Mouse (Mus musculus) ES-Bruce4 (cell line): ENCODE results near the gene Ppm1h. TPM values are rescaled to one million over a fixed set of nuclear protein-coding genes. Genes with fewer than 3 reads are reported as not detected.

Source experiments
- H3K27ac ChIP-seq: 2 replicates; pipeline ENCODE4 v1.5.1; 2012; ENCODE audit warnings: low read length, inconsistent platforms; ENCODE audit not compliant: insufficient read depth
- H3K27me3 ChIP-seq: 2 replicates; pipeline ENCODE4 v1.6.1; 2012; ENCODE audit warnings: mild to moderate bottlenecking, low read length, inconsistent platforms; ENCODE audit not compliant: control insufficient read depth, poor library complexity, insufficient read depth, severe bottlenecking
- H3K36me3 ChIP-seq: 2 replicates; pipeline ENCODE4 v1.6.1; 2012; ENCODE audit warnings: inconsistent platforms, mild to moderate bottlenecking, low read length, moderate library complexity; ENCODE audit not compliant: control insufficient read depth, poor library complexity, insufficient read depth, severe bottlenecking
- H3K4me1 ChIP-seq: one replicate; pipeline ENCODE4 v1.8.1; 2011; ENCODE audit warnings: low read length; ENCODE audit not compliant: control insufficient read depth, insufficient read depth
- H3K4me3 ChIP-seq: 2 replicates; pipeline ENCODE4 v1.5.1; 2011; ENCODE audit warnings: low read depth, mild to moderate bottlenecking, low read length
- H3K9ac ChIP-seq: 2 replicates; pipeline ENCODE4 v1.6.1; 2012; ENCODE audit warnings: low read depth, mild to moderate bottlenecking, inconsistent platforms; ENCODE audit not compliant: poor library complexity, severe bottlenecking
- H3K9me3 ChIP-seq: replicated peaks from 2 replicates; pipeline ENCODE4 v1.6.1; 2012; ENCODE audit warnings: mild to moderate bottlenecking, low read length, inconsistent platforms; ENCODE audit not compliant: control insufficient read depth, poor library complexity, insufficient read depth, severe bottlenecking
- CTCF ChIP-seq: IDR thresholded peaks from one replicate; pipeline ENCODE4 v1.8.1; 2011; ENCODE audit warnings: low read depth, low read length
- EP300 ChIP-seq: IDR thresholded peaks from 2 replicates; pipeline ENCODE4 v1.6.1; 2011; ENCODE audit warnings: low read depth, low read length; ENCODE audit not compliant: insufficient read depth
- POLR2A ChIP-seq: IDR thresholded peaks from one replicate; pipeline ENCODE4 v1.8.1; 2011; ENCODE audit warnings: low read length; ENCODE audit not compliant: insufficient read depth
- polyA plus RNA-seq: library from polyadenylated mRNA; stranded (reverse); fragments of >200 nt; gene quantifications from 2 replicates; pipeline ENCODE4 v1.2.4, GENCODE M21; 2011; ENCODE audit warnings: low read depth; ENCODE audit not compliant: missing spikeins, insufficient read depth, insufficient read length

The Ppm1h gene
- polyA plus RNA-seq, 1 experiment = 8.7 TPM

DNA sequence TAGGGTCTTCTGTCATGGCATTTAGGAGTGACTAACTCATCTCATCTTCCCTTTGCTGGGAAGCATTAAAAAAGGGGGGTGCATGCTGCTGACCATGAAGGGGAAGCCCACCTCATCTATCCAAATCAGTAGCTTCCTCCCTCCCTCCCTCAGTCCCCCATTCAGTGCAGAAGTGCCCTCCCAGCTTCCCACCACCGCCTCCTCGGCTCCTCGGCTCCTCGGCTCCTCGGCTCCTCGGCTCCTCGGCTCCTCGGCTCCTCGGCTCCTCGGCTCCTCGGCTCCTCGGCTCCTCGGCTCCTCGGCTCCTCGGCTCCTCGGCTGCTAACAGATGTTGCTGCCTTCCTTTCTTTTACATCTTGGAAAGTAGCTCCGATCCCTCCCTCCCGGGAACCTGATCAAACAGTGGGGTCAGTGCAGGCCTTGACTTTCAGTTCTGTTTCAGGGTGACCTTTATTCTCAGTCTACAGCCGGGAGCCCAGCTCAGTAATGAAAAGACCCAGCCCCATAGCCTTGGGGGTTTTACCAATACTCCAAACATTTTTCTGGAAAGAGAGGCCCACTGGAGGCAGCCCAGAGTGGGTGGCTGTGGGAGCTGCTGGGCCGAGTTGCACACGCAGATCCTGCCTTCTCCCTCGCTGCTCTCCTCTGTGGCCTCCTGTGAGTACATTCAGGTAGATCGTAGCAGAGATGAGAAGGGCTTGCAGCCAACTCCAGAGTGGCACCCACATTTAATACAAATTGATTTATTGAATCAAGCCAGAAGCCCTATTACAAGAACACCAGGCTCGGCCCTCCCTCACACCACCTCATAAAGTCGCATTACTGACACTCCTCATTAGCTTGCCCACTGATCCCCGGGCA, 207.7 kb downstream of the Ppm1h start:
- Histone ChIP-seq H3K9me3 (no peaks in the 10 kb centered on the region), H3K27me3 (no peaks in the 10 kb centered on the region), H3K27ac (no peak overlapping the region), H3K36me3 (no peaks in the 10 kb centered on the region), H3K9ac (no peak overlapping the region), H3K4me1 (no peaks in the 10 kb centered on the region), H3K4me3 (no peak overlapping the region)
- TF ChIP-seq CTCF = no peak

DNA sequence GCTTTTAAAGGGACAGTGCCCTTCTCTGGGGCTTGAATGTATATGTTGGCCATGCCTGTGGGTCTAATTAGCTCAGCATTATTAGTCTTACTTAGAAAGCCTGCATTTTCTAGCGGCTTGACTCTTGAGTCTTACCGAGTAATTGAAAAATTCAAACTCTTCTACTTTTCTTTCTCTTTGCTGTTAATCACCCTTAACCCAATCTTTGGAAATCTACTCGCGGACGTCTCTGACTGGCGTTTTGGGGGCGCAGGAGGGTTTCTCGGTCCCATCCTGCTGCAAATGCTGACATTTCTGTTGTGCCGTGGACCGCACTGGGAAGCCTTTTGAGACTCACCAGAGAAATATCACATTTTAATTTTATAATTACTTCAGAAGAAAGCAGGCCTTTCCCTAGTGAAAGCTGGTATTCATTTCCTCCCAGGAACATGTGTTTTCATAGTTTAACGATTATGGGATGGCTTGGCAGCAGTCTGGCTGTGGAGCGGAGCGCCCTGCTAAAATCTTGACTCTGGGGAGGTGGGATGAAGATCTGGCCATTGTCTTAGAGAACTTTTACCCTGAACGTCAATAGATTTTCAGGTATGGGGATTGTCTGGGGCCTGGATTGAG, 208.5 kb downstream of the Ppm1h start:
- Histone ChIP-seq H3K27me3 (no peaks in the 10 kb centered on the region), H3K27ac (no peak overlapping the region), H3K36me3 (no peaks in the 10 kb centered on the region), H3K4me1 (no peaks in the 10 kb centered on the region), H3K4me3 (no peak overlapping the region), H3K9me3 (no peaks in the 10 kb centered on the region), H3K9ac (no peak overlapping the region)
- TF ChIP-seq EP300 (no peak), CTCF (no peak), POLR2A (no peak)

DNA sequence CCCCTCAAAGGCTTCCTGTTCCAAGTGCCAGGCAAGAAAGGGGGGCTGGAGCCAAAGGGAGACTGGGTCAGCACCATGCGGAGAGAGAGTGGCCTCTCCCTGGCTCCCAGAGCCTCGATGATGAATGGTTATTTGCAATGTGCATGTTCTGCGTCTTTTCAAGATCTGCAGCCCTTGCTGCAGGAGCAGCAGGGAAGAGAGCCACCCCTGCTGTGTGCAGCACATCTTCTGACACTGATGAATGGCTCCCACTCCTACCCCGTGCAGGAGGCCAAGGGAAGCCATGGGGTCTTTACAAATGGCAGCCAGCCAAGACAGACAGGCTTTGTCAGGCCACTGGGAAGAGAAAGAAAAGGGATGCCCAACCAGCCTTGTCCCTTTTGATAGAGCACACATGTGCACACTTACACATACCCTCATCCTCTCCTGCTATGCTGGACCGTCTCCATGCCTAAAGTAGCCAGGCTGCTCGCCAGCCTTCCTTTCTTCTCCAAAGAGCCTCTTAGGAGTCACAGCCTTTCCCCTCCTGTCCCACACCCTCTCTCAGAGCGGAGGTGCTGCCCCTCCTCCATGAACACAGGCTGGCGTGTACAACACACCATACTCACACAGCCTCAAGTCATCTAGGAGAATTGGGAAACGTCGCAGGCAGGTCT, 209.1 kb downstream of the Ppm1h start:
- no peak overlapping the region for H3K27ac ChIP-seq
- H3K4me3 ChIP-seq = no peak overlapping the region
- no peaks in the 10 kb centered on the region for H3K36me3 ChIP-seq
- H3K27me3 ChIP-seq = no peaks in the 10 kb centered on the region
- no peaks in the 10 kb centered on the region for H3K9me3 ChIP-seq
- TF ChIP-seq EP300 (no peak), CTCF (no peak), POLR2A (no peak)
- no peaks in the 10 kb centered on the region for H3K4me1 ChIP-seq
- no peak overlapping the region for H3K9ac ChIP-seq

DNA sequence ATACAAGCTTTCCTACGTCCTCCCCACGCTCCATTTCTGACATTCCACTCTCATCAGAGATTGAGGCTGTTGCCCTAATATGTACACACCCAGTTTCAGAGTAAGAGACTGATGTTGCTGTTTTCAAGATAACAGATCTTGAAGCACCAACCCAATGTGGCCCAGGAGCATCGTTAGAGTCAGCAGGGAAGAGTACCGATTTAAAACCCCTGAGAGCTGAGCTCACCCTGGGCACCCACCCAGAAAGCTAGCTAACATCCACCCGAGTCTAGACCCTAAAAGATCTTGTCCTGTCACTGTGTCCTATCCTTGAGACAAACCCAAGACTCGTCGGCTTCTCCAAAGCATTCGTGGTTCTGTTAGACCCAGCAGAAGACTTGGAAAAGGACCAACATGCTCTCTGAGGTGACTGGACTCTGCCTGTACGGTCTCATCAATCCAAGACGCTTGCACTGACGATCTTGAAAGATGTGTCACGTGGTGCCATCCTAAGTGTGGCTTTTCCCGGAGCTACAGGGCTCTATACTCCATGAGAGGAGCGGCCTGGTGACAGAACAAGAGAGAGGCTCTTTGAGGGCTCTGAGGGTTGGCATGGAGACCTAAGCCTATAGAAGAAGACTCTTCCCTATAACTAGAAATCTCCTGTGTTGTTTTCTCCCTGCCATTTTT, 212.3 kb downstream of the Ppm1h start:
- no peaks in the 10 kb centered on the region for H3K27me3 ChIP-seq
- TF ChIP-seq CTCF (no peak), POLR2A (no peak), EP300 (no peak)
- no peaks in the 10 kb centered on the region for H3K9me3 ChIP-seq
- no peak overlapping the region for H3K4me3 ChIP-seq
- no peak overlapping the region for H3K9ac ChIP-seq
- H3K36me3 ChIP-seq = no peaks in the 10 kb centered on the region
- no peaks in the 10 kb centered on the region for H3K4me1 ChIP-seq
- H3K27ac ChIP-seq = no peak overlapping the region

DNA sequence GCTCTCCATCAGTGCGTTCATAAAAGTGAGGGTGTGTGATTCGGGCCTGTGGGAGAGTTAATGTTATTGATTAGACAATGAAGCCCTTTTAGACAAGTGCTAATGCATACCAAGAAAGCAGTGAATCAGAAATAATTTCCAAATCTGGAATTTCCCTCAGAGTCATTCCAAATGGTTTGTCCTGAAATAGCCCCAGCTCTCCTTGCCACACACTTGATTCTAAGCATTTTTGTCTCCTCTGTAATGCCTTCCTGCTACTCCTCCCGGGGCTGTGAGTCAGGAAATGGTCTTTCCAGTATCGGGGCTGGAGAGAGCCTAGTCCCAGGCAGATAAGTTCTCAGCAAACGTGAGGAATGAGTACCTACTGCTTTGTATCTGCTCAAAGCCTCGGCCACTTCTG, 212.9 kb downstream of the Ppm1h start:
- TF ChIP-seq CTCF = no peak
- no peak for TF ChIP-seq POLR2A
- no peak for TF ChIP-seq EP300
- Histone ChIP-seq H3K9ac (no peak overlapping the region), H3K4me3 (no peak overlapping the region), H3K27me3 (no peaks in the 10 kb centered on the region), H3K4me1 (no peaks in the 10 kb centered on the region), H3K36me3 (no peaks in the 10 kb centered on the region), H3K9me3 (no peaks in the 10 kb centered on the region), H3K27ac (no peak overlapping the region)

DNA sequence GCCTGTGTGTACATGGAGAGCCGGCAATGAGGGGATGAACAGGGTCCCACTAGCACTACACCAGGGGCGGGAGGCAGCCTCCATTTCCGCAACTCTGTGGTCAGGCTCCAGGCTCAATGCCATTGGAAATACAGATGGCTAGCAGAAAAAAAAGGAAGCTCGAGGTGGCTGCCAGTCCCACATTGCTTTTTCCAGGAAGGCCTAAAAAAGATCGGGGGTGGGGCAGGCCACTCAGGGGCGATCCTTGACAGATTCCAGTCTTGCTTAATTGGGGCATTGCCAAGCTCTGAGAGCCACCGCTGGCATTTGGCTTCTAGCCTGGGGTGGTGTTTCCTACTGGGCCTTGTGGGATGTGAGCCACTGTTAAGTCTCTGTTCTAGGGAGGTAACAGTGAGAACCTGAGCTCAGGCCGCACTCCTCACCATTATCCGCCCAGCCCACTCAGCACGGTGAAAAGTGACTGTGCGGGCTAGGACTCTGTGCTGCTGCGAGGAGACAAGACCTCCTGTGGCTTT, 216.1 kb downstream of the Ppm1h start:
- Histone ChIP-seq H3K9me3 (no peaks in the 10 kb centered on the region), H3K36me3 (no peaks in the 10 kb centered on the region), H3K4me1 (no peaks in the 10 kb centered on the region), H3K4me3 (peak overlapping the region; percentile 17; the same call in 1 of the 2 replicates), H3K9ac (no peak overlapping the region), H3K27me3 (no peaks in the 10 kb centered on the region), H3K27ac (no peak overlapping the region)
- TF ChIP-seq POLR2A (no peak), EP300 (no peak), CTCF (no peak)
